Mouse (Mus musculus) testis, adult 10 weeks (tissue): ENCODE measurements around the gene Tril. TPM values are rescaled to one million over a fixed set of nuclear protein-coding genes. Genes with fewer than 3 reads are reported as not detected.

Source experiments
- polyA plus RNA-seq: library from polyadenylated mRNA; stranded (reverse); fragments of 350-450 nt; fragmentation: Illumina TruSeq; extraction: RNeasy Lipid Tissue Mini Kit (QIAGEN cat#74804); gene quantifications from one replicate; pipeline ENCODE4 v1.2.3, GENCODE M21; 2014; ENCODE audit warnings: low read depth, low replicate concordance

Gene Tril
- 0.36 TPM for polyA plus RNA-seq

GRCm38 (mm10) chr6:53820486-53820985 lies at the start of gene Tril:
Gene Tril, minus strand, starts transcription at chr6:53820830.

Other genes starting within 250 kb of the Tril start
- gene Cpvl, start 157.8 kb upstream of the Tril start, polyA plus RNA-seq: 18.5 TPM
- gene Chn2, start 218.7 kb upstream of the Tril start, polyA plus RNA-seq: 642 TPM